Mouse (Mus musculus): ENCODE results near the gene Olfr355. TPM values are rescaled to one million over a fixed set of nuclear protein-coding genes. Genes with fewer than 3 reads are reported as not detected.

The Olfr355 gene
- not detected in 2 replicates for polyA plus RNA-seq (2015; fragmentation: Nextera tagmentation; extraction: Ambion mirVana)

- no peak within 1 kb of the TSS for H3K4me3 ChIP-seq (ENCODE audit: low read depth, low read length)
- peaks cover 1% of the 10 kb centered on the region for H3K9me3 ChIP-seq (replicated peaks; ENCODE audit: control insufficient read depth, low read length, poor library complexity, severe bottlenecking)
- no peak for ATAC-seq
- H3K36me3 ChIP-seq (ENCODE audit: control insufficient read depth, insufficient read depth, low read length) = no peaks in the 10 kb centered on the region
- H3K4me2 ChIP-seq (ENCODE audit: low read length) = no peak within 1 kb of the TSS
- H3K27ac ChIP-seq (ENCODE audit: low read length) = no peak within 1 kb of the TSS
- no peaks in the 10 kb centered on the region for H3K27me3 ChIP-seq (ENCODE audit: control insufficient read depth, insufficient read depth, low read depth, low read length)
- H3K9ac ChIP-seq (ENCODE audit: low read depth, low read length) = no peak within 1 kb of the TSS
- H3K4me1 ChIP-seq (ENCODE audit: control insufficient read depth, insufficient read depth, low read length) = no peaks in the 10 kb centered on the region
Measured at GRCm38 (mm10) chr2:36928797-36929196, at the start of gene Olfr355. TSS of gene Olfr355 (minus strand) at chr2:36928897.

- Histone ChIP-seq H3K27me3 (ENCODE audit: control insufficient read depth, insufficient read depth, low read depth, low read length) (no peaks in the 10 kb centered on the region), H3K4me3 (ENCODE audit: low read depth, low read length) (no peak within 1 kb of the TSS), H3K4me2 (ENCODE audit: low read length) (no peak within 1 kb of the TSS), H3K9me3 (replicated peaks; ENCODE audit: control insufficient read depth, low read length, poor library complexity, severe bottlenecking) (no peaks in the 10 kb centered on the region; the same call in none of the 2 replicates), H3K27ac (ENCODE audit: low read length) (no peak within 1 kb of the TSS), H3K9ac (ENCODE audit: low read depth, low read length) (no peak within 1 kb of the TSS), H3K4me1 (ENCODE audit: control insufficient read depth, insufficient read depth, low read length) (no peaks in the 10 kb centered on the region), H3K36me3 (ENCODE audit: control insufficient read depth, insufficient read depth, low read length) (no peaks in the 10 kb centered on the region)
- 82% methylated on average over 2 of the region's 2 CpGs for WGBS
- ATAC-seq = no peak
Measured at GRCm38 (mm10) chr2:36936821-36937220, 8.1 kb upstream of the Olfr355 start, which contains the start of gene Olfr356. TSS of gene Olfr356 (plus strand) at chr2:36937121.

- Histone ChIP-seq H3K4me2 (ENCODE audit: low read length) (no peak within 1 kb of the TSS), H3K9me3 (replicated peaks; ENCODE audit: control insufficient read depth, low read length, poor library complexity, severe bottlenecking) (peaks cover 5% of the 10 kb centered on the region; the same call in 1 of the 2 replicates), H3K4me3 (ENCODE audit: low read depth, low read length) (no peak within 1 kb of the TSS), H3K36me3 (ENCODE audit: control insufficient read depth, insufficient read depth, low read length) (no peaks in the 10 kb centered on the region), H3K27me3 (ENCODE audit: control insufficient read depth, insufficient read depth, low read depth, low read length) (no peaks in the 10 kb centered on the region), H3K27ac (ENCODE audit: low read length) (no peak within 1 kb of the TSS), H3K4me1 (ENCODE audit: control insufficient read depth, insufficient read depth, low read length) (no peaks in the 10 kb centered on the region), H3K9ac (ENCODE audit: low read depth, low read length) (no peak within 1 kb of the TSS)
- no peak for ATAC-seq
Measured at GRCm38 (mm10) chr2:36905380-36905779, 23.3 kb downstream of the Olfr355 start, which contains the start of gene Olfr354. TSS of gene Olfr354 (plus strand) at chr2:36905680.

- no peak overlapping the region for H3K9ac ChIP-seq (ENCODE audit: low read depth, low read length)
- H3K36me3 ChIP-seq (ENCODE audit: control insufficient read depth, insufficient read depth, low read length) = no peaks in the 10 kb centered on the region
- H3K27ac ChIP-seq (ENCODE audit: low read length) = no peak overlapping the region
- no peak overlapping the region for H3K4me3 ChIP-seq (ENCODE audit: low read depth, low read length)
- no peak overlapping the region for H3K4me2 ChIP-seq (ENCODE audit: low read length)
- H3K4me1 ChIP-seq (ENCODE audit: control insufficient read depth, insufficient read depth, low read length) = no peaks in the 10 kb centered on the region
- peaks cover 12% of the 10 kb centered on the region for H3K9me3 ChIP-seq (replicated peaks; ENCODE audit: control insufficient read depth, low read length, poor library complexity, severe bottlenecking)
- no peaks in the 10 kb centered on the region for H3K27me3 ChIP-seq (ENCODE audit: control insufficient read depth, insufficient read depth, low read depth, low read length)
- ATAC-seq = no peak
Measured at GRCm38 (mm10) chr2:36897114-36897513, 31.6 kb downstream of the Olfr355 start.

GRCm38 (mm10) chr2:36892836-36893235 lies 35.9 kb downstream of the Olfr355 start, which contains the start of gene Olfr353:
TSS of gene Olfr353 (minus strand) at chr2:36892936.
- ATAC-seq = no peak
- no peak within 1 kb of the TSS for H3K4me2 ChIP-seq (ENCODE audit: low read length)
- H3K36me3 ChIP-seq (ENCODE audit: control insufficient read depth, insufficient read depth, low read length) = no peaks in the 10 kb centered on the region
- no peak within 1 kb of the TSS for H3K9ac ChIP-seq (ENCODE audit: low read depth, low read length)
- no peak within 1 kb of the TSS for H3K4me3 ChIP-seq (ENCODE audit: low read depth, low read length)
- H3K4me1 ChIP-seq (ENCODE audit: control insufficient read depth, insufficient read depth, low read length) = no peaks in the 10 kb centered on the region
- no peak within 1 kb of the TSS for H3K27ac ChIP-seq (ENCODE audit: low read length)
- peaks cover 16% of the 10 kb centered on the region for H3K9me3 ChIP-seq (replicated peaks; ENCODE audit: control insufficient read depth, low read length, poor library complexity, severe bottlenecking)
- no peaks in the 10 kb centered on the region for H3K27me3 ChIP-seq (ENCODE audit: control insufficient read depth, insufficient read depth, low read depth, low read length)

Other genes with a start within 250 kb of the Olfr355 start
- not detected in 2 replicates for gene Olfr346, start 243.1 kb downstream of the Olfr355 start, polyA plus RNA-seq (2015; fragmentation: Nextera tagmentation; extraction: Ambion mirVana)
- not detected in 2 replicates for gene Olfr347, start 197.0 kb downstream of the Olfr355 start, polyA plus RNA-seq (2015; fragmentation: Nextera tagmentation; extraction: Ambion mirVana)
- gene Olfr348, start 144.6 kb downstream of the Olfr355 start, polyA plus RNA-seq (2015; fragmentation: Nextera tagmentation; extraction: Ambion mirVana) = not detected in 2 replicates
- not detected in 2 replicates for gene Olfr50, start 138.4 kb downstream of the Olfr355 start, polyA plus RNA-seq (2015; fragmentation: Nextera tagmentation; extraction: Ambion mirVana)
- not detected in 2 replicates for gene Olfr3, start 111.9 kb downstream of the Olfr355 start, polyA plus RNA-seq (2015; fragmentation: Nextera tagmentation; extraction: Ambion mirVana)
- gene Olfr350, start 82.6 kb downstream of the Olfr355 start, polyA plus RNA-seq (2015; fragmentation: Nextera tagmentation; extraction: Ambion mirVana) = not detected in 2 replicates
- not detected in 2 replicates for gene Olfr351, start 66.2 kb downstream of the Olfr355 start, polyA plus RNA-seq (2015; fragmentation: Nextera tagmentation; extraction: Ambion mirVana)
- not detected in 2 replicates for gene Olfr352, start 60.4 kb downstream of the Olfr355 start, polyA plus RNA-seq (2015; fragmentation: Nextera tagmentation; extraction: Ambion mirVana)
- not detected in 2 replicates for gene Olfr353, start 36.0 kb downstream of the Olfr355 start, polyA plus RNA-seq (2015; fragmentation: Nextera tagmentation; extraction: Ambion mirVana)
- gene Olfr354, start 23.2 kb downstream of the Olfr355 start, polyA plus RNA-seq (2015; fragmentation: Nextera tagmentation; extraction: Ambion mirVana) = not detected in 2 replicates
- gene Olfr356, start 8.2 kb upstream of the Olfr355 start, polyA plus RNA-seq (2015; fragmentation: Nextera tagmentation; extraction: Ambion mirVana) = not detected in 2 replicates
- not detected in 2 replicates for gene Olfr357, start 64.9 kb upstream of the Olfr355 start, polyA plus RNA-seq (2015; fragmentation: Nextera tagmentation; extraction: Ambion mirVana)
- not detected in 2 replicates for gene Olfr358, start 80.4 kb upstream of the Olfr355 start, polyA plus RNA-seq (2015; fragmentation: Nextera tagmentation; extraction: Ambion mirVana)
- gene Olfr360, start 136.8 kb upstream of the Olfr355 start, polyA plus RNA-seq (2015; fragmentation: Nextera tagmentation; extraction: Ambion mirVana) = not detected in 2 replicates
- gene Olfr361, start 160.4 kb upstream of the Olfr355 start, polyA plus RNA-seq (2015; fragmentation: Nextera tagmentation; extraction: Ambion mirVana) = not detected in 2 replicates
- gene Olfr362, start 189.0 kb upstream of the Olfr355 start, polyA plus RNA-seq (2015; fragmentation: Nextera tagmentation; extraction: Ambion mirVana) = not detected in 2 replicates
- not detected in 2 replicates for gene Olfr364-ps1, start 210.4 kb upstream of the Olfr355 start, polyA plus RNA-seq (2015; fragmentation: Nextera tagmentation; extraction: Ambion mirVana)